Mouse (Mus musculus) kidney, postnatal 10 days (tissue): ENCODE results near the gene Olfr1262.

Source experiments
- DNase-seq: peaks from one replicate; pipeline ENCODE4 v3.0.0; 2021; ENCODE audit warnings: mixed read lengths

The Olfr1262 gene

GRCm38 (mm10) chr2:89999845-90000244, at the start of gene Olfr1262:
Gene Olfr1262 (plus strand): TSS chr2:90000145.
- no peak for DNase-seq

GRCm38 (mm10) chr2:89974184-89974583, 25.8 kb upstream of the Olfr1262 start, which contains the start of gene Olfr1260:
Gene Olfr1260 (plus strand): TSS chr2:89974340.
- DNase-seq: no peak

GRCm38 (mm10) chr2:89977709-89978108, 22.2 kb upstream of the Olfr1262 start:
- no peak for DNase-seq

GRCm38 (mm10) chr2:89990921-89991320, 9.0 kb upstream of the Olfr1262 start, which contains the start of gene Olfr1261:
Gene Olfr1261 (plus strand): TSS chr2:89991221.
- DNase-seq: no peak

GRCm38 (mm10) chr2:90011831-90012230, 11.9 kb downstream of the Olfr1262 start, which contains the start of gene Olfr1263:
Gene Olfr1263 (plus strand): TSS chr2:90012131.
- DNase-seq: no peak

GRCm38 (mm10) chr2:90025477-90025876, 25.5 kb downstream of the Olfr1262 start, which contains the start of gene Olfr1264:
Gene Olfr1264 (minus strand): TSS chr2:90025577.
- DNase-seq: no peak

- no peak for DNase-seq
Measured at GRCm38 (mm10) chr2:90035037-90035436, 35.1 kb downstream of the Olfr1262 start, which contains the start of gene Olfr1265. Gene Olfr1265 (plus strand): TSS chr2:90035337.
